Mouse (Mus musculus) stomach, postnatal 0 days (tissue): ENCODE measurements at regions not wholly inside any gene's neighbourhood (a gene's known extent, or its start where the extent isn't known, plus 50 kb on each side); places are given as distances from the start of the nearest gene placed in this dataset.

Source experiments
- ATAC-seq: fragments of 200-750 bp; cut with Nextera tagmentation; 2 replicates; pipeline ENCODE4 v1.8.0; 2017; ENCODE audit not compliant: low FRiP score, low TSS enrichment
- DNase-seq: peaks from one replicate; pipeline ENCODE4 v3.0.0-alpha.2; 2016; ENCODE audit warnings: low spot score
- H3K27ac ChIP-seq: fragments of 300-500 bp; sonication (generic); replicated peaks from 2 replicates; pipeline ENCODE4 v1.5.1; 2014; ENCODE audit warnings: mild to moderate bottlenecking, control low read depth
- H3K27me3 ChIP-seq: fragments of 300-500 bp; sonication (generic); 2 replicates; pipeline ENCODE4 v1.6.1; 2014; ENCODE audit warnings: low read length; ENCODE audit not compliant: control insufficient read depth, insufficient read depth
- H3K36me3 ChIP-seq: fragments of 300-500 bp; sonication (generic); 2 replicates; pipeline ENCODE4 v1.6.1; 2014; ENCODE audit warnings: low read length, mixed read lengths; ENCODE audit not compliant: control insufficient read depth, insufficient read depth
- H3K4me1 ChIP-seq: fragments of 300-500 bp; sonication (generic); replicated peaks from 2 replicates; pipeline ENCODE4 v1.6.1; 2014; ENCODE audit warnings: antibody characterized with exemption; ENCODE audit not compliant: control insufficient read depth, insufficient read depth
- H3K4me2 ChIP-seq: fragments of 300-500 bp; sonication (generic); replicated peaks from 2 replicates; pipeline ENCODE4 v1.6.1; 2014; ENCODE audit warnings: low read depth, mild to moderate bottlenecking, control low read depth, moderate library complexity
- H3K4me3 ChIP-seq: fragments of 300-500 bp; sonication (generic); 2 replicates; pipeline ENCODE4 v1.5.1; 2014; ENCODE audit warnings: low read depth, low read length, control low read depth
- H3K9ac ChIP-seq: fragments of 300-500 bp; sonication (generic); 2 replicates; pipeline ENCODE4 v1.6.1; 2014; ENCODE audit warnings: mild to moderate bottlenecking, low read length, control low read depth, mixed read lengths
- H3K9me3 ChIP-seq: fragments of 300-500 bp; sonication (generic); 2 replicates; pipeline ENCODE4 v1.6.1; 2016; ENCODE audit warnings: low read length; ENCODE audit not compliant: control insufficient read depth
- CTCF ChIP-seq: IDR thresholded peaks from 2 replicates; pipeline ENCODE4 v1.5.1; 2016; ENCODE audit warnings: antibody characterized with exemption, low read depth, mild to moderate bottlenecking, moderate library complexity
- EP300 ChIP-seq: optimal IDR thresholded peaks from 2 replicates; pipeline ENCODE3; 2016; ENCODE audit warnings: antibody characterized with exemption
- WGBS: fragments of 180-500 bp; shearing (Covaris S2); extraction: QIAGEN DNeasy Blood & Tissue Kit; methylation state at CpG from one replicate; pipeline ENCODE4 v1.1.7; 2014; 5-methylcytosine and 5-hydroxymethylcytosine counted together

DNA sequence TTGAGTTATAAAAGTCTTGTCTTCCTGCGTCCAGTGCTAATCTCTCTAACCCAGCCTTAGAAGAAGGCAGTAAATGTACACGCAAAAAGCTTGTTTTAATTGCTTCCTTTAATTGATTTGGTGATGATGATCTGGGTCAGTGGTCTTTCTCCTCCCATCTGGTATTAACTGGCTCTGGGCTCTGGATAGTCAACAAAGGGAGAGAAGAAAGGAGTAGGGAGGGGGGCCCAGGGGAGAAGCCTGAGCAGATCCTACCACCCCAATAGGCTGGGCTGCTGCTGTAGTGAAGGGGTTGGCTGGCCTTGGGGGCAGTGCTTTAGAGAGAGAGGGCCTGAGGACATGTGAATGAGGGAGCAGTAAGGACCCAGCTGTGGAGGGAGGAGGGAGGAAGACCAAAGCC is 135.0 kb upstream of the Lemd2 start:
- no peak for ATAC-seq
- Histone ChIP-seq H3K27me3 (no peaks in the 10 kb centered on the region), H3K4me1 (no peaks in the 10 kb centered on the region), H3K4me2 (no peak overlapping the region), H3K9ac (no peak overlapping the region), H3K4me3 (no peak overlapping the region), H3K36me3 (no peaks in the 10 kb centered on the region), H3K27ac (no peak overlapping the region), H3K9me3 (no peaks in the 10 kb centered on the region)
- TF ChIP-seq EP300: no peak
- TF ChIP-seq CTCF: no peak
- DNase-seq: no peak
- 72% methylated on average over 2 of the region's 2 CpGs for WGBS

DNA sequence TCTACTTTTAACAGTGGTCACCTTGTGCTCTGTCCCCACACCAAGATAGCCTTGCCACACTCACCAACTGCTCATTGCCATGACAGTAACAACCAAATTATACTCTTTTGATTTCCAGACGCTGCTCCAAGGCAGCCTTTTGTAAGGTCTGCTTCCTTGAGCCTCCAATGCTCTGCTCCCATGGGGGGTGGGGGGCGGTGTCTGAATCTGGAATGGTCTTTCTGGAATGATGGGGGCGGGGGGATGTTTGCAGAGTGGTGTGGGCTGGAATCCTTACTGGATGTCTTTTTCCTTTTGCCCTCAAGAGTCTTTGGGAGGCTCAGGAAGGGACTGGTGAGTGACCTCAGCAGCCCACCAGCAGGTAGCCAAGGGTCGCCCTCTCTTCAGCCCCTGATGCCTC is 131.4 kb upstream of the Lemd2 start:
- no peak overlapping the region for H3K27ac ChIP-seq
- TF ChIP-seq CTCF (no peak), EP300 (no peak)
- no peaks in the 10 kb centered on the region for H3K4me1 ChIP-seq
- H3K36me3 ChIP-seq: no peaks in the 10 kb centered on the region
- H3K4me2 ChIP-seq: no peak overlapping the region
- no peak overlapping the region for H3K9ac ChIP-seq
- no peak overlapping the region for H3K4me3 ChIP-seq
- DNase-seq: no peak
- no peaks in the 10 kb centered on the region for H3K27me3 ChIP-seq
- no peaks in the 10 kb centered on the region for H3K9me3 ChIP-seq
- no peak for ATAC-seq
- WGBS: 50% methylated on average over 4 of the region's 4 CpGs

DNA sequence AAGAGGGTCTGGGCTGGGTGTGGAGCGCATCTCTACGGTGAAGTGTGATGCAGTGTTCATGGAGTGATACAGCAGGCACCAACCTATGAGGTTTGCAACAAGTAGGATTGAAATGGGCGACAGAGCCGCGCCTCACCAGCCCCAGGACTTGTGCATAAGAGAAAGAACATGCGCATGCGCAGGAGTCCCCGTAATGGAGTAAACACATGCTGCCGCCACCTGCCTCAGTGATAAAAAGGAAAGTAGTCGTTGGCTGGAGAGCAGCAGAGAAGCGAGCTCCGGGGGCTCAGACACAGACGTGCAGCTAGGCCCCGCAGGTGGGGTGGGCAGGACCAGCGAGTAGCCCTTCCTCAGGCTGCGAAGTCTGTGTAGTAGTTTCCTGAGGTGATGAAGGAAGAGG is 129.3 kb upstream of the Lemd2 start:
- H3K27me3 ChIP-seq: no peaks in the 10 kb centered on the region
- no peaks in the 10 kb centered on the region for H3K4me1 ChIP-seq
- DNase-seq: no peak
- no peaks in the 10 kb centered on the region for H3K9me3 ChIP-seq
- no peak overlapping the region for H3K4me2 ChIP-seq
- TF ChIP-seq CTCF (no peak), EP300 (no peak)
- no peak overlapping the region for H3K9ac ChIP-seq
- no peak overlapping the region for H3K27ac ChIP-seq
- ATAC-seq: no peak
- no peaks in the 10 kb centered on the region for H3K36me3 ChIP-seq
- 70% methylated on average over 16 of the region's 16 CpGs for WGBS
- H3K4me3 ChIP-seq: no peak overlapping the region

DNA sequence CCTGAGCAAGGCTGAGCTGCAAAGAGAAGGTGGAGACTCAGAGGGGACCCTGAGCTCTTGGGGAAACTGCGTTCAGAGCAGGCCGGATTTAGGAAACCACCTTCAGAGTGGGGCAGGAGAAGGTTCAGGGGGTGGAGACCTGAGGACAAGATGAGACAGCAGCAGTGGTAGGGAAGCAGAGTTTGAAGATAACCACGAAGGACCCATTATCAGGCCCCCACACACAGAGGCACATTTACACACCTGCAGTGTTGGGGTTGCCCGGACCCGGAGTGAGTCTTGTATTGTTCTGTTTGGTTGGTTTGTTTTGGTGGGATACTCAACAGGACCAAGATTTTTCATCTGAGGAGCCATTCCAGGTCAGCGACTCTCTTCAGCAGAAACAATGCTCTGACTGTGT is 128.9 kb upstream of the Lemd2 start:
- no peak for TF ChIP-seq EP300
- TF ChIP-seq CTCF: no peak
- ATAC-seq: no peak
- Histone ChIP-seq H3K4me1 (no peaks in the 10 kb centered on the region), H3K9ac (no peak overlapping the region), H3K36me3 (no peaks in the 10 kb centered on the region), H3K27ac (no peak overlapping the region), H3K9me3 (no peaks in the 10 kb centered on the region), H3K4me3 (no peak overlapping the region), H3K27me3 (no peaks in the 10 kb centered on the region), H3K4me2 (no peak overlapping the region)
- no peak for DNase-seq
- WGBS: 87% methylated on average over 6 of the region's 6 CpGs

DNA sequence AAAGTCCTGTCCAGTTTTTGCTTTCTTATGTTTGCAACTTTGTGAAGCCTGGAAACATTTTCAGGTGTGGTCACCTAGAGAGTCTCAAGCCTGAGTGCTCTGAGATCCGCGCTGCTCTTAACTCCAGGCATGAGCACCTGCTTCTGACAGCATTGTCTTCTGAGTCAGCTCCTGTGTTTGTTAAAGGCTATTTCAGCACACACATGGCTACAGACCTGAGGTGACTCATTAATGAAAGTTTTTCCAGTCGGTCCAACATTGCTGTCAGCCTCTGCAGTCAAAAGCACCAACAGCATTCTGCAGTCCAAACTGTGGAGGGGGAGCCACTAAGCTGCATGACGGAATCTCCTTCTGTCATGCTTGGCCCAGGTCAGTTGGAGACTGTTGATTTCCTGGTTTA is 127.8 kb upstream of the Lemd2 start:
- no peak overlapping the region for H3K9ac ChIP-seq
- whole genome bisulfite sequencing: 52% methylated on average over 4 of the region's 4 CpGs

DNA sequence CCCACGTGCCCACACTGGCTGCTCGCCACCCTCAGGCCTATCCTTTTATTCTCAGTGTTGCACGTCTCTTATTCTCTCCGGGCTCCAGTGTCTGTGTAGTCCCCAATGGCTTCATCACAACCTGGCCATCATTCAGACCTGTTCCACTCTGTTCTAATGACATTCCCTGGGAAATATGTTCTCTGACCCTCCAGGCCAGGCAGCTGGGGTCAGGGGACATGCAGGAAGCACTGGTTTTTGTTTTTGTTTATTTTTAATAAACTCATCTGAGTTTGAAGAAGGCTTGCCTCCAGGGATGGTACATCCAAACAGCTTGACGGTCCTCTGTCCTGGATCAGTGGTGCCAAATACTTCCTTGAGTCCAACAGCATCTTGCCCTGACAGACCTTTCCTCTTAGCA is 127.4 kb upstream of the Lemd2 start:
- no peak overlapping the region for H3K27ac ChIP-seq
- H3K36me3 ChIP-seq: no peaks in the 10 kb centered on the region
- WGBS: 73% methylated on average over 5 of the region's 5 CpGs
- no peak overlapping the region for H3K4me2 ChIP-seq
- no peak overlapping the region for H3K9ac ChIP-seq
- H3K27me3 ChIP-seq: no peaks in the 10 kb centered on the region
- DNase-seq (no peak), ATAC-seq (no peak)
- H3K9me3 ChIP-seq: no peaks in the 10 kb centered on the region
- H3K4me3 ChIP-seq: no peak overlapping the region
- no peaks in the 10 kb centered on the region for H3K4me1 ChIP-seq
- TF ChIP-seq EP300 (no peak), CTCF (no peak)

More for the DNA sequence above, 127.8 kb upstream of the Lemd2 start:
- H3K9me3 ChIP-seq: no peaks in the 10 kb centered on the region
- DNase-seq (no peak), ATAC-seq (peak; percentile 69)
- no peak overlapping the region for H3K4me2 ChIP-seq
- H3K36me3 ChIP-seq: no peaks in the 10 kb centered on the region
- no peaks in the 10 kb centered on the region for H3K27me3 ChIP-seq
- H3K4me3 ChIP-seq: no peak overlapping the region
- no peak for TF ChIP-seq CTCF
- TF ChIP-seq EP300: no peak
- no peaks in the 10 kb centered on the region for H3K4me1 ChIP-seq
- H3K27ac ChIP-seq: no peak overlapping the region
